Mouse (Mus musculus) megakaryocyte, embryonic 14.5 days (primary cell): Measurements from ENCODE around the gene Ccdc62. TPM values are rescaled to one million over a fixed set of nuclear protein-coding genes. Genes with fewer than 3 reads are reported as not detected.

Experiments
- H3K27me3 ChIP-seq: replicated peaks from 2 replicates; pipeline ENCODE3; 2012; ENCODE audit warnings: inconsistent platforms
- H3K36me3 ChIP-seq: replicated peaks from 2 replicates; pipeline ENCODE3; 2012; ENCODE audit warnings: low read length, inconsistent platforms, mixed read lengths
- H3K4me1 ChIP-seq: 2 replicates; pipeline ENCODE4 v1.6.1; 2012; ENCODE audit warnings: inconsistent platforms
- H3K4me3 ChIP-seq: replicated peaks from 2 replicates; pipeline ENCODE3; 2012; ENCODE audit warnings: moderate library complexity, mild to moderate bottlenecking, inconsistent platforms
- H3K9me3 ChIP-seq: 2 replicates; pipeline ENCODE4 v1.6.1; 2012; ENCODE audit warnings: inconsistent platforms
- FLI1 ChIP-seq: IDR thresholded peaks from 2 replicates; pipeline ENCODE4 v1.6.1; 2012; ENCODE audit warnings: low read length, inconsistent platforms, mixed read lengths
- GATA1 ChIP-seq: IDR thresholded peaks from 3 replicates; pipeline ENCODE4 v1.6.1; 2012; ENCODE audit warnings: mixed read lengths, low read length, inconsistent platforms, borderline replicate concordance
- polyA plus RNA-seq: library from polyadenylated mRNA; stranded (reverse); fragments of >175 nt; gene quantifications from 2 replicates; pipeline ENCODE4 v1.2.3, GENCODE M21; 2012; ENCODE audit warnings: low replicate concordance; ENCODE audit not compliant: insufficient read depth

The Ccdc62 gene
- polyA plus RNA-seq, 1 experiment: 2.1 TPM

- Histone ChIP-seq H3K4me1 (peaks cover 13% of the 10 kb centered on the region; the same call in 1 of the 2 replicates), H3K27me3 (peaks cover 48% of the 10 kb centered on the region), H3K36me3 (peaks cover 14% of the 10 kb centered on the region), H3K4me3 (no peak overlapping the region), H3K9me3 (no peaks in the 10 kb centered on the region)
- TF ChIP-seq FLI1 (no peak), GATA1 (no peak)
These were observed 56.4 kb downstream of the Ccdc62 start for GRCm38 (mm10) chr5:123986925-123987324.

- H3K4me1 ChIP-seq: peaks cover 18% of the 10 kb centered on the region
- H3K4me3 ChIP-seq: no peak overlapping the region
- peaks cover 48% of the 10 kb centered on the region for H3K27me3 ChIP-seq
- H3K36me3 ChIP-seq: peaks cover 14% of the 10 kb centered on the region
- TF ChIP-seq GATA1 (no peak), FLI1 (no peak)
- no peaks in the 10 kb centered on the region for H3K9me3 ChIP-seq
These were observed 57.0 kb downstream of the Ccdc62 start for GRCm38 (mm10) chr5:123987511-123987910.

GRCm38 (mm10) chr5:123989941-123990885 is 59.7 kb downstream of the Ccdc62 start:
- H3K4me1 ChIP-seq: peaks cover 20% of the 10 kb centered on the region
- no peaks in the 10 kb centered on the region for H3K9me3 ChIP-seq
- H3K27me3 ChIP-seq: peaks cover 34% of the 10 kb centered on the region
- H3K4me3 ChIP-seq: no peak overlapping the region
- TF ChIP-seq GATA1: no peak
- TF ChIP-seq FLI1: no peak
- peaks cover 14% of the 10 kb centered on the region for H3K36me3 ChIP-seq

GRCm38 (mm10) chr5:123991321-123991720 is 60.8 kb downstream of the Ccdc62 start:
- peaks cover 15% of the 10 kb centered on the region for H3K36me3 ChIP-seq
- peaks cover 20% of the 10 kb centered on the region for H3K4me1 ChIP-seq
- no peaks in the 10 kb centered on the region for H3K9me3 ChIP-seq
- TF ChIP-seq GATA1 (no peak), FLI1 (no peak)
- peaks cover 26% of the 10 kb centered on the region for H3K27me3 ChIP-seq
- no peak overlapping the region for H3K4me3 ChIP-seq

- H3K27me3 ChIP-seq: peaks cover 24% of the 10 kb centered on the region
- TF ChIP-seq GATA1 (no peak), FLI1 (no peak)
- peaks cover 19% of the 10 kb centered on the region for H3K36me3 ChIP-seq
- no peak overlapping the region for H3K4me3 ChIP-seq
- H3K9me3 ChIP-seq: no peaks in the 10 kb centered on the region
- H3K4me1 ChIP-seq: peaks cover 19% of the 10 kb centered on the region
These were observed 61.7 kb downstream of the Ccdc62 start for GRCm38 (mm10) chr5:123992193-123992637.

- Histone ChIP-seq H3K36me3 (peaks cover 20% of the 10 kb centered on the region), H3K9me3 (no peaks in the 10 kb centered on the region), H3K4me1 (peaks cover 14% of the 10 kb centered on the region), H3K27me3 (peaks cover 24% of the 10 kb centered on the region), H3K4me3 (no peak overlapping the region)
- TF ChIP-seq FLI1: no peak
- no peak for TF ChIP-seq GATA1
These were observed 62.3 kb downstream of the Ccdc62 start for GRCm38 (mm10) chr5:123992794-123993193.

GRCm38 (mm10) chr5:123993263-123994036 is 63.0 kb downstream of the Ccdc62 start:
- peaks cover 21% of the 10 kb centered on the region for H3K36me3 ChIP-seq
- H3K27me3 ChIP-seq: peaks cover 20% of the 10 kb centered on the region
- TF ChIP-seq FLI1 (no peak), GATA1 (no peak)
- no peak overlapping the region for H3K4me3 ChIP-seq
- H3K4me1 ChIP-seq: peaks cover 11% of the 10 kb centered on the region
- no peaks in the 10 kb centered on the region for H3K9me3 ChIP-seq

- Histone ChIP-seq H3K36me3 (peaks cover 23% of the 10 kb centered on the region), H3K4me1 (peaks cover 17% of the 10 kb centered on the region), H3K4me3 (no peak overlapping the region), H3K9me3 (no peaks in the 10 kb centered on the region), H3K27me3 (peaks cover 10% of the 10 kb centered on the region)
- TF ChIP-seq GATA1 (no peak), FLI1 (no peak)
These were observed 64.0 kb downstream of the Ccdc62 start for GRCm38 (mm10) chr5:123994468-123994867.

GRCm38 (mm10) chr5:123995388-123995787 is 64.9 kb downstream of the Ccdc62 start:
- TF ChIP-seq FLI1 (no peak), GATA1 (no peak)
- Histone ChIP-seq H3K4me1 (peaks cover 21% of the 10 kb centered on the region), H3K27me3 (peaks cover 5% of the 10 kb centered on the region), H3K9me3 (no peaks in the 10 kb centered on the region), H3K36me3 (peaks cover 28% of the 10 kb centered on the region), H3K4me3 (no peak overlapping the region)

- Histone ChIP-seq H3K4me1 (peaks cover 29% of the 10 kb centered on the region), H3K36me3 (peaks cover 34% of the 10 kb centered on the region), H3K27me3 (peaks cover 4% of the 10 kb centered on the region), H3K9me3 (no peaks in the 10 kb centered on the region), H3K4me3 (no peak overlapping the region)
- TF ChIP-seq FLI1 (no peak), GATA1 (no peak)
These were observed 65.7 kb downstream of the Ccdc62 start for GRCm38 (mm10) chr5:123996194-123996593.
